Mouse (Mus musculus): Measurements from ENCODE around the gene Naaladl2. TPM values are rescaled to one million over a fixed set of nuclear protein-coding genes. Genes with fewer than 3 reads are reported as not detected.

Gene Naaladl2
- polyA plus RNA-seq (2015; fragmentation: Nextera tagmentation; extraction: Ambion mirVana): 3.9 and 5.3 TPM in 2 replicates

- DNase-seq (ENCODE audit: low spot score) (peak; percentile 80), ATAC-seq (replicated peaks; ENCODE audit: low FRiP score, low read depth) (peak; percentile 96)
- Histone ChIP-seq H3K27me3 (ENCODE audit: insufficient read depth, low read length) (no peaks in the 10 kb centered on the region), H3K4me1 (replicated peaks; ENCODE audit: insufficient read depth, low read length) (no peaks in the 10 kb centered on the region), H3K4me2 (ENCODE audit: low read length) (peak within 1 kb of the TSS; percentile 76), H3K9me3 (replicated peaks; ENCODE audit: low read length) (no peaks in the 10 kb centered on the region), H3K4me3 (replicated peaks; ENCODE audit: low read depth, low read length) (peak within 1 kb of the TSS; percentile 59), H3K36me3 (ENCODE audit: insufficient read depth, low read length) (no peaks in the 10 kb centered on the region), H3K9ac (ENCODE audit: low read depth, low read length) (peak within 1 kb of the TSS; percentile 75), H3K27ac (peak within 1 kb of the TSS; percentile 9)
- TF ChIP-seq CTCF (IDR thresholded peaks at IDR 0.05; ENCODE audit: low read depth): no peak
- under 1% methylated on average over 91 of the region's 93 CpGs for WGBS
These were observed at the start of gene Naaladl2 for GRCm38 (mm10) chr3:25143555-25144311. Gene Naaladl2 (minus strand): TSS chr3:25144261.

- peaks cover 5% of the 10 kb centered on the region for H3K9me3 ChIP-seq (replicated peaks; ENCODE audit: low read length)
- no peak for DNase-seq (ENCODE audit: low spot score)
- no peaks in the 10 kb centered on the region for H3K36me3 ChIP-seq (ENCODE audit: insufficient read depth, low read length)
- H3K4me3 ChIP-seq (replicated peaks; ENCODE audit: low read depth, low read length): no peak overlapping the region
- H3K9ac ChIP-seq (ENCODE audit: low read depth, low read length): no peak overlapping the region
- H3K4me2 ChIP-seq (ENCODE audit: low read length): no peak overlapping the region
- no peaks in the 10 kb centered on the region for H3K4me1 ChIP-seq (replicated peaks; ENCODE audit: insufficient read depth, low read length)
- no peak for ATAC-seq (replicated peaks; ENCODE audit: low FRiP score, low read depth)
- H3K27me3 ChIP-seq (ENCODE audit: insufficient read depth, low read length): no peaks in the 10 kb centered on the region
- WGBS: 94% methylated on average over 13 of the region's 13 CpGs
- H3K27ac ChIP-seq: no peak overlapping the region
- no peak for TF ChIP-seq CTCF (IDR thresholded peaks at IDR 0.05; ENCODE audit: low read depth)
These were observed 7.7 kb upstream of the Naaladl2 start for GRCm38 (mm10) chr3:25151721-25152120.

GRCm38 (mm10) chr3:25147271-25147670 is 3.2 kb upstream of the Naaladl2 start:
- Histone ChIP-seq H3K4me3 (replicated peaks; ENCODE audit: low read depth, low read length) (no peak overlapping the region), H3K4me1 (replicated peaks; ENCODE audit: insufficient read depth, low read length) (no peaks in the 10 kb centered on the region), H3K27ac (no peak overlapping the region), H3K36me3 (ENCODE audit: insufficient read depth, low read length) (no peaks in the 10 kb centered on the region), H3K27me3 (ENCODE audit: insufficient read depth, low read length) (no peaks in the 10 kb centered on the region), H3K9me3 (replicated peaks; ENCODE audit: low read length) (peaks cover 5% of the 10 kb centered on the region), H3K9ac (ENCODE audit: low read depth, low read length) (no peak overlapping the region), H3K4me2 (ENCODE audit: low read length) (no peak overlapping the region)
- DNase-seq (ENCODE audit: low spot score) (no peak), ATAC-seq (replicated peaks; ENCODE audit: low FRiP score, low read depth) (no peak)
- TF ChIP-seq CTCF (IDR thresholded peaks at IDR 0.05; ENCODE audit: low read depth): no peak

- Histone ChIP-seq H3K27ac (no peak overlapping the region), H3K27me3 (ENCODE audit: insufficient read depth, low read length) (no peaks in the 10 kb centered on the region), H3K9me3 (replicated peaks; ENCODE audit: low read length) (no peaks in the 10 kb centered on the region), H3K4me2 (ENCODE audit: low read length) (no peak overlapping the region), H3K36me3 (ENCODE audit: insufficient read depth, low read length) (no peaks in the 10 kb centered on the region), H3K9ac (ENCODE audit: low read depth, low read length) (no peak overlapping the region), H3K4me1 (replicated peaks; ENCODE audit: insufficient read depth, low read length) (no peaks in the 10 kb centered on the region), H3K4me3 (replicated peaks; ENCODE audit: low read depth, low read length) (no peak overlapping the region)
- TF ChIP-seq CTCF (IDR thresholded peaks at IDR 0.05; ENCODE audit: low read depth): no peak
- ATAC-seq (replicated peaks; ENCODE audit: low FRiP score, low read depth) (no peak), DNase-seq (ENCODE audit: low spot score) (peak; percentile 29)
- whole genome bisulfite sequencing: 25% methylated on average over 8 of the region's 8 CpGs
These were observed 1.1 kb upstream of the Naaladl2 start for GRCm38 (mm10) chr3:25144961-25145697.

GRCm38 (mm10) chr3:25143111-25143510 is 950 bp downstream of the Naaladl2 start:
- Histone ChIP-seq H3K9me3 (replicated peaks; ENCODE audit: low read length) (no peaks in the 10 kb centered on the region), H3K36me3 (ENCODE audit: insufficient read depth, low read length) (no peaks in the 10 kb centered on the region), H3K4me2 (ENCODE audit: low read length) (peak overlapping the region; percentile 76), H3K9ac (ENCODE audit: low read depth, low read length) (peak overlapping the region; percentile 75), H3K4me1 (replicated peaks; ENCODE audit: insufficient read depth, low read length) (no peaks in the 10 kb centered on the region), H3K27me3 (ENCODE audit: insufficient read depth, low read length) (no peaks in the 10 kb centered on the region), H3K4me3 (replicated peaks; ENCODE audit: low read depth, low read length) (peak overlapping the region; percentile 59), H3K27ac (peak overlapping the region; percentile 9; the same call in 1 of the 2 replicates)
- DNase-seq (ENCODE audit: low spot score): no peak
- no peak for ATAC-seq (replicated peaks; ENCODE audit: low FRiP score, low read depth)
- 51% methylated on average over 6 of the region's 6 CpGs for WGBS
- TF ChIP-seq CTCF (IDR thresholded peaks at IDR 0.05; ENCODE audit: low read depth): no peak

- WGBS: 34% methylated on average over 3 of the region's 3 CpGs
- DNase-seq (ENCODE audit: low spot score) (no peak), ATAC-seq (replicated peaks; ENCODE audit: low FRiP score, low read depth) (no peak)
- H3K9ac ChIP-seq (ENCODE audit: low read depth, low read length): no peak overlapping the region
- no peaks in the 10 kb centered on the region for H3K36me3 ChIP-seq (ENCODE audit: insufficient read depth, low read length)
- H3K4me2 ChIP-seq (ENCODE audit: low read length): no peak overlapping the region
- H3K4me1 ChIP-seq (replicated peaks; ENCODE audit: insufficient read depth, low read length): no peaks in the 10 kb centered on the region
- no peak overlapping the region for H3K4me3 ChIP-seq (replicated peaks; ENCODE audit: low read depth, low read length)
- no peaks in the 10 kb centered on the region for H3K9me3 ChIP-seq (replicated peaks; ENCODE audit: low read length)
- no peak for TF ChIP-seq CTCF (IDR thresholded peaks at IDR 0.05; ENCODE audit: low read depth)
- H3K27me3 ChIP-seq (ENCODE audit: insufficient read depth, low read length): no peaks in the 10 kb centered on the region
- H3K27ac ChIP-seq: no peak overlapping the region
These were observed 12.2 kb downstream of the Naaladl2 start for GRCm38 (mm10) chr3:25131848-25132247.

Measured in kidney, postnatal 0 days (tissue).